Mouse (Mus musculus) megakaryocyte-erythroid progenitor cell, adult 5-6 weeks (primary cell): ENCODE results near the gene Il5ra. TPM values are rescaled to one million over a fixed set of nuclear protein-coding genes. Genes with fewer than 3 reads are reported as not detected.

Source experiments
- ATAC-seq: replicated peaks from 2 replicates; pipeline ENCODE4 v1.8.0; 2016; ENCODE audit warnings: mild to moderate bottlenecking, inconsistent platforms; ENCODE audit not compliant: severe bottlenecking, poor library complexity, low FRiP score, low TSS enrichment
- total RNA-seq, 2 experiments: library from RNA; stranded (forward) in 1 of 2; stranded (reverse) in 1 of 2; fragments of 200-1000, 215-1000 nt in 1 of 2; fragments of >200 nt in 1 of 2; fragmentation: Nextera tagmentation in 1 of 2; gene quantifications; 2 replicates each; pipeline ENCODE4 v1.2.3; 2014 to 2017

Gene Il5ra
- total RNA-seq (2014; fragmentation: Nextera tagmentation) (not detected in 2 replicates), total RNA-seq (2017) (not detected in 2 replicates)

- peak; percentile 57; the same call in 1 of the 2 replicates for ATAC-seq
Measured at GRCm38 (mm10) chr6:106748887-106749388, at the start of gene Il5ra. Gene Il5ra, minus strand, starts transcription at chr6:106749037.

GRCm38 (mm10) chr6:106794094-106794814, 45.4 kb upstream of the Il5ra start:
- ATAC-seq, result peak; percentile 39

DNA sequence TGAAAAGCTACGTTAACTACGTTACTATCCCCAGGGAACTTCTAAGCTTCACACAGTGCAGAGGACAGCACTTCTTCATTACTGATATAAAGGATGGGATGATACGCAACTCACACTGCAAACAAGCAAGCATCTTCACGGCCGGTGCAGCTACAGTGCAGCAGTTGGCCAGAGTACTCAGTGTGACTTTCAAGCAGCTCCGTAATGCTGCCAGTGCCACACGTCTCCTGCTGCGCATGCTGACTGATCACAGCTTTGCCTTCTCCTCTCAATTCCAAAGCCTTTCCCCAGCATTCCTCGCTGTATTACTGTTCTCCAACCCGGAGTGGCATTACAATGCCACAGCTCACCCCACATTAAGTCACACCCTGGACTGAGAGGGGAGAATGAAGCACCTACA, 44.8 kb upstream of the Il5ra start:
- no peak for ATAC-seq

DNA sequence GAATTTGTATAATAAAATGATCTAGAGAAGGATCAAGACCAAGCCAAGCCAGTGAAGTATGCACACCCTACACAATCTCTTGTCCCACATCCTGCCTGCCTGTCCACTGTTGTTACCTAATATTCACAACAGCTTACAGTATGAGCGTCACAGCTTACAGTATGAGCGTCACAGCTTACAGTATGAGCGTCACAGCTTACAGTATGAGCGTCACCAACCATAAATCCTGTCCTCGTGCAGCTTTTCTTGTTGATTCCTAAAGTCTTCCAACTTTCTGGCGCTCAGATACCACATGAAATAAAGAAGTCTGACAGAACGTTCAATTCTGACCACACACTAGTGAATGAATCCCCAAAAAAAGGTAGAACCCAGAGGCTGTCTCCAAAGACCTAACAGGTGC, 44.3 kb upstream of the Il5ra start:
- no peak for ATAC-seq

GRCm38 (mm10) chr6:106792486-106792885, 43.6 kb upstream of the Il5ra start:
- no peak for ATAC-seq

- ATAC-seq, result no peak
Measured at GRCm38 (mm10) chr6:106791429-106791828, 42.6 kb upstream of the Il5ra start.

DNA sequence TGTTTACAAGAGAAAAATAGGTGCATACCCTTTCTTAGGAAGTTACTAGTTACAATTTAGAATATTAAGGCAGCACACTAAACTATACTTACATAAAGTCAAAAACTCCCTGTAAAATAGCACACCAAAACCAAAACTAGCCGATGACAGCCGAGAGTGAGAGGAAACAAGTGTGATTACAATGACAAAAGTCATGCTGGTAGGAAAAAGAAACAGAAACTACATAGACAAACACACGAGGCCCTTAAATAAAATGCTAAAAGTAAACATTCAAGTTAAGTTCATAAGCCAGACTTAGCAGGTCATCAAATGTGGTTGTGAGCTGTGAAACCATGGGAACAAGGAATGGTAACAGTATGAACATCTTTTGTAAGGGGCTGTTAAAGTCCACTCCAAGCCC, 38.3 kb upstream of the Il5ra start:
- ATAC-seq, result no peak

- ATAC-seq, result no peak
Measured at GRCm38 (mm10) chr6:106770046-106770445, 21.2 kb upstream of the Il5ra start.

GRCm38 (mm10) chr6:106769290-106769866, 20.5 kb upstream of the Il5ra start:
- peak; percentile 74 for ATAC-seq

- ATAC-seq, result peak; percentile 99
Measured at GRCm38 (mm10) chr6:106768640-106769289, 19.9 kb upstream of the Il5ra start, which contains the start of gene Trnt1. Gene Trnt1, plus strand, starts transcription at chr6:106769120.

GRCm38 (mm10) chr6:106766774-106767173, 17.9 kb upstream of the Il5ra start:
- no peak for ATAC-seq

DNA sequence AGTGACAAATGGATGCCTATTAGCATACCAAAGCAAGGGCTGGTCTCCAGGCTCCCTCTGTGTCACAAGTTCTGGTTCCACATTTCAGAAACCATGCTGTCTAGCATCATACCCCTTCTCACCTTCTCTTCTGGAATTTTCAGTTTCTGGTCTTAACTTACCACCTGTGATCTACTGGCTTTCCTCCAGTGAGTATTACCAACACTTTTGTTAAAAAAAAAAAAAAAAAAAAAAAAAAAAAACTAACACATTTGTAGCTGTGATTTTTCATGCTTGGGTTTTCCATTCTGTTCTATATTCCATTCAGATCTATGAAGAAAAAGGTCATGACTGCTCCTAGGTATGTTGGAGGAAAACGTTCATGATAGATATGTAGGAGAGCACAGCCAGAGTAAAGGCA, 17.1 kb upstream of the Il5ra start:
- no peak for ATAC-seq

DNA sequence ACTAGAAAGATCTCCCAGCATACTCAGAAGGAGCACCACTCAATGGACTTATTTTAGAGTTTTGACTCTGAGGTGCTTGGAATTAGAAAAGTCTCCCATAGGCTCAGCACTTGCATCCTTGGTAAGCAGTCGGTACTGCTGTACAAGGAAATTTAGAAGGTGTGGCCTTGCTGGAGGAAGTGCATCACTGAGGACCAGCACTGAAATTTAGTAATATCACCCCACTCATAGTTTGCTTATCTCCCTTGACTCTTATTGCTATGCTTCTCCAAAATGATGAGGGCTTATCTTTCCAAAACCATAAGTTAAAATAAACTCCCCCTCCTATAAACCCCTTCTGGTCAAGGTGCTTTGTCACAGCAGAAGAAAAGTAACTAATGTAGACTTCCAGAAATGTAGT, 12.6 kb upstream of the Il5ra start:
- peak; percentile 74 for ATAC-seq

DNA sequence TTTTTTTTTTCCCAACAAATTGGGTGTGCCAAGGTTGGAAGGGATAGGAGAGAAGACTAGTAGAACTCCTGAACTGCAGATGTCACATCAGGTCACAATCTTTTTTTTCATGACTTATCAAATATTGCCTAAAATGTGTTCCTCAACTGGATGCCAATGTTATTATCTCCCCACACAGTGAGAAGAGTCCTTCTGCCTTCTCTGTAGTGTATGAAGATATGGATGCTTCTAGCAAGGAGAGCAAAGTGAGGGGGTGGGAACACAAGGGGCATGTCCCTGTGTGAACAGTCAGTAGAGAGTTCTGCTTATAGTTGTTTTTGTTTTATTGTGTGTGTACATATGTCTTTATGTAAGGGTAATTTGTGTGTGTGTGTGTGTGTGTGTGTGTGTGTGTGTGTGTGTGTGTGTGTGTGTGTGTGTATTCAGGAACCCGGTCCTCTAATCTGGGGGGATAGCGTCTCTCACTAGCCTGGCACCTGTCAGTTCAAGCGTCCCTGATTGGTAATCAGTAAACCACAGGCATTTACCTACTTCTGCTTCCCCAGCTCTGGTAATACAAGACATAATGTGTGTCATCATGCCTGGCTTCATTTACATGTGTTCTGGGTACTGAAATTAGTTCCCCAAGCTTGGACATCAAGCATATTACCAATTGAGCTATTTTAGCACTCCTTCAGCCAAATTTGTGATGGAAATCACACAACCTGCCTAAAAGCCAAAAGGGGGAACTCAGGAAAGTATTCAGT, 11.8 kb upstream of the Il5ra start:
- peak; percentile 63; the same call in 1 of the 2 replicates for ATAC-seq

DNA sequence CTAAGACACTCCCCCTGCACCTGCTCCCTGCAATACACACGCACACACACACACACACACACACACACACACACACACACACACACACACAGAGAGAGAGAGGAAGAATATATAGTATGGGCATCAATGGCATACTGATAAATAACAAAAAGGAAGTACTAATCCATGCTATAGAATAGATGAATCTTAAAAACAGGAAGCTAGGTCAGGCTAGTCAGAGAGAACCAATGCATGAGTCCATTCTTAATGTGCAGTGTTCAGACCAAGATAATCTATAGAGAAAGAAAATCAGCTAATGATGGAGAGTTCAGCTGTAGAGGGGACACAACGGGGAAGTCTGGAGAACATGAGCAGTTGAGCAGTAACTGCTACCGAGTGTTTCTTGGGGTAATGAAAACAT, 9.5 kb upstream of the Il5ra start:
- no peak for ATAC-seq

DNA sequence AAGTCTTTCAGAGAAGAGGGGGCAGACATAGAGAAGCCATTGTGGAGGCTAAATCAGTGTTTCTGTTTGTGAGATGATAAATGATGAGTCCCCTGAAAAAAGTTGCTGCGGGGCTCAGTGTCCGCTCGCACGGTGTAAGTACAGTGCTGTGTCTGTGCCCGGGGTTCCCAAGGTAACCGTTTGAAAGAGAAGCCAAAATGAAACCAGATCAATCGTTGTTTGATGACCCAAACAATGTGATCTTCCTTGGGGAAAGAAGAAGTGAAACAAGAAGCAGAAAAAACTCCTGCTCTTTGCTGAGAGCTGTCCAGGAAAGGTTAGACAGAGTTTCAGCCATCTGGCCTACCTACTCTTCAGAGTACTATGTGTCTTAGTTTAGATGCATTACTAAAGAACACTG, 1.5 kb upstream of the Il5ra start:
- ATAC-seq, result no peak

DNA sequence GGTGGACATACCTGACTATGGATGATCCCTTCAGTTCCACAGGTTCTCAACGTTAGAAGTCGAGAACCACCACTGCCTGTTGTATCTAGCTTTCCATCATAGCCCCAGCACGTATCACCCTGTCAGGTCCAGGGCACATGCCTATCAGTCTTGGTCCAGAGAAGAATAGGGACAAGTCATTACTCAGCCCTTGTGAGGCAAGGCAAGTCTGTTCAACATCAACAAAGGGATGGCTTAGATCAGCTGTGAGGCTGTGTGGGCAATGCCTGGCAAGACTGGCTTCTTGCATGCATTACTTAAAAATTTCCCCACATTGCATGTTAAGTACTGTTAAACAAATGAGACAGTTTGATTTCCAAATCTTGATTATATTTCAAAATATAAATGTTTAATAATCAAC, 1.0 kb downstream of the Il5ra start:
- no peak for ATAC-seq

- no peak for ATAC-seq
Measured at GRCm38 (mm10) chr6:106747251-106747650, 1.6 kb downstream of the Il5ra start.

- no peak for ATAC-seq
Measured at GRCm38 (mm10) chr6:106745673-106746394, 3.0 kb downstream of the Il5ra start.
